Mouse (Mus musculus): ENCODE results near the gene Ptpn20. TPM values are rescaled to one million over a fixed set of nuclear protein-coding genes. Genes with fewer than 3 reads are reported as not detected.

The Ptpn20 gene
- polyA plus RNA-seq, 1 experiment from 2014 or later = 0.05 TPM

- Histone ChIP-seq H3K27me3 (no peaks in the 10 kb centered on the region), H3K4me2 (replicated peaks) (no peak overlapping the region), H3K27ac (replicated peaks) (no peak overlapping the region), H3K4me1 (peaks cover 12% of the 10 kb centered on the region), H3K4me3 (no peak overlapping the region), H3K36me3 (no peaks in the 10 kb centered on the region), H3K9me3 (no peaks in the 10 kb centered on the region), H3K9ac (replicated peaks) (no peak overlapping the region)
- ATAC-seq (replicated peaks) = no peak
- 93% methylated on average over 6 of the region's 6 CpGs for WGBS
Measured at GRCm38 (mm10) chr14:33680621-33681020, 91.6 kb downstream of the Ptpn20 start.

GRCm38 (mm10) chr14:33682768-33683167 lies 93.8 kb downstream of the Ptpn20 start:
- Histone ChIP-seq H3K36me3 (no peaks in the 10 kb centered on the region), H3K4me2 (replicated peaks) (no peak overlapping the region), H3K9me3 (no peaks in the 10 kb centered on the region), H3K27me3 (no peaks in the 10 kb centered on the region), H3K27ac (replicated peaks) (no peak overlapping the region), H3K4me3 (no peak overlapping the region), H3K9ac (replicated peaks) (no peak overlapping the region), H3K4me1 (peaks cover 12% of the 10 kb centered on the region)
- 94% methylated on average over 2 of the region's 2 CpGs for WGBS
- ATAC-seq (replicated peaks) = no peak

GRCm38 (mm10) chr14:33683701-33684100 lies 94.7 kb downstream of the Ptpn20 start:
- H3K4me1 ChIP-seq = peaks cover 12% of the 10 kb centered on the region
- peak; percentile 88 for ATAC-seq (replicated peaks)
- peak overlapping the region; percentile 20; the same call in 1 of the 2 replicates for H3K4me2 ChIP-seq (replicated peaks)
- H3K27ac ChIP-seq (replicated peaks) = peak overlapping the region; percentile 61
- no peaks in the 10 kb centered on the region for H3K36me3 ChIP-seq
- 23% methylated on average over 13 of the region's 13 CpGs for WGBS
- no peak overlapping the region for H3K4me3 ChIP-seq
- no peak overlapping the region for H3K9ac ChIP-seq (replicated peaks)
- no peaks in the 10 kb centered on the region for H3K27me3 ChIP-seq
- H3K9me3 ChIP-seq = no peaks in the 10 kb centered on the region

DNA sequence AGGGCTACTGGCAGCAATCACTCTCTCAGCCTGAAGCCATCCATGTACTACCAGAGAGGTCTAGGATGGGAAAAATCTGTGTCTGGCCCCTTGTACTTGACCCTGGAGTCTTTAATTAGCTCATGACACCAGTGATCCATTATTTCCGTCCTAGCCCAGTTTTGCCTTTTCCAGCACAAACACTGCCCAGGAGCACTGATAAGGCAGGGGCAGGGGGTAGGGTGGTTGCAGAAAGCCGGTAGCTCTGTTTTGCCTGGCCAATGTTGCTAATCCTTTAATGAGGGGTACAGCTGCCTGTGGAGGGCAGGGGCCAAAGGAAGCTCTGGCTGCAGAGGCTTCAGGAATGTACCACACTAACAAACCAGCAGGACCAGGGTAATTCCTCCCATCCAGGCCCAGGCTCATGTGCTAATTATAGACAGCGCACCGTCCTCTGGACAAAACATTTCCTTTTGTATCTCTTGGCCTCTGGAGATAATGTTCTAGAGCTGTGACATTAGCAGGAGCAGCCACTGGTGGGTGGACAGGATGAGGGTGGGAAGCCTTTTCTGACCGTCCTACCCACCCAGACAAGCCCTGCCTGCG lies 98.5 kb downstream of the Ptpn20 start:
- no peak for ATAC-seq (replicated peaks)
- H3K36me3 ChIP-seq = no peaks in the 10 kb centered on the region
- H3K9ac ChIP-seq (replicated peaks) = no peak overlapping the region
- H3K9me3 ChIP-seq = no peaks in the 10 kb centered on the region
- WGBS = 43% methylated on average over 6 of the region's 6 CpGs
- no peak overlapping the region for H3K27ac ChIP-seq (replicated peaks)
- H3K4me2 ChIP-seq (replicated peaks) = no peak overlapping the region
- H3K4me1 ChIP-seq = peaks cover 23% of the 10 kb centered on the region
- no peak overlapping the region for H3K4me3 ChIP-seq
- no peaks in the 10 kb centered on the region for H3K27me3 ChIP-seq

- no peak overlapping the region for H3K9ac ChIP-seq (replicated peaks)
- no peak overlapping the region for H3K4me3 ChIP-seq
- H3K4me1 ChIP-seq = peaks cover 12% of the 10 kb centered on the region
- 0 out of 2 replicates have a peak, but pooled peaks have one; percentile 12 for ATAC-seq (replicated peaks)
- H3K9me3 ChIP-seq = no peaks in the 10 kb centered on the region
- H3K27ac ChIP-seq (replicated peaks) = no peak overlapping the region
- no peak overlapping the region for H3K4me2 ChIP-seq (replicated peaks)
- H3K36me3 ChIP-seq = no peaks in the 10 kb centered on the region
- H3K27me3 ChIP-seq = no peaks in the 10 kb centered on the region
Measured at GRCm38 (mm10) chr14:33689044-33689443, 100.0 kb downstream of the Ptpn20 start.

Other genes with a start within 250 kb of the Ptpn20 start
- 37.6 and 41.6 TPM in 2 replicates for gene Mapk8, start 142.0 kb upstream of the Ptpn20 start, polyA plus RNA-seq (2015; fragmentation: Nextera tagmentation; extraction: Ambion mirVana)
- gene Frmpd2, start 117.5 kb upstream of the Ptpn20 start, polyA plus RNA-seq (2015; fragmentation: Nextera tagmentation; extraction: Ambion mirVana) = 0.03 and 0.04 TPM in 2 replicates

All from forebrain, embryonic 15.5 days (tissue).